In the genomic region with DNA sequence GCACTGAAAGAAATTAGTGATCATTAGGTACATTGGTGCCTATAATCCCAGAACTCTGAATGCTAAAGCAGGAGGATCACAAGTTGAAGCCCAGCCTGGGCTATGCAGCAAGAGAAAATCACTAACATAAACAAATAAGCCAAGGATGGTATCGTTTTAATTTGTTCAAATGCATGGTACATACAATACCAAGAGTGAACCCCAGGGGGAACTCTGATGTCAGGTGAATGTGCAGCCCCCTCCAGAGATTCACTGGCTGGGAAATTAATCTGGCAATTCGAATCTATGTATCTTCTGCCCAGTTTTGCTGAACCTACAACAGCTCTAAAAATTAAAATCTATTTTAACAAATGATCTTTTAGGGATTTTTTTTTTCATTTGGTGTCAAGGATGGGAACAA, we compare ENCODE assay signal across 17 mouse cellular contexts. TPM values are rescaled to one million over a fixed set of nuclear protein-coding genes. Genes with fewer than 3 reads are reported as not detected.
DNase-seq lines count a peak whose midpoint lies in the region; ATAC-seq and TF ChIP-seq lines count a peak whose summit lies in the region.
"Had no signal": no experiment of that assay in that cellular context is flagged by ENCODE, and none has a peak within 500 bp of the region (broad histone marks: within the 10 kb centered on the region; RNA-seq: fewer than 3 reads in every experiment).

No protein-coding gene starts in this region.

- DNase-seq in forebrain, postnatal 0 days, result no peak
- peak; percentile 9 for DNase-seq in lung, postnatal 36 days
- DNase-seq in lung, postnatal 10 days, result no peak
- peak; percentile 54 for DNase-seq in splenic B cell, adult 2 months (ENCODE audit: low read depth, low spot score)
- no peak for DNase-seq in adrenal gland, postnatal 4 days (ENCODE audit: low spot score in 2 of 2)
- no peak for DNase-seq in adrenal gland, adult (ENCODE audit: inconsistent age in 2 of 2, low spot score in 1 of 2)
- DNase-seq: adrenal gland, postnatal 14 days; cerebellum, adult 18-20 months; embryo, embryonic 11 days; right cerebral cortex, postnatal 14 days had no signal

- no peak for ATAC-seq in forebrain, postnatal 0 days
- ATAC-seq in forebrain, embryonic 16.5 days, result no peak
- ATAC-seq in activated CD4-positive, CD25-positive, alpha-beta regulatory T cell, adult 4 months, result peak; percentile 68

- H3K4me1 ChIP-seq in forebrain, postnatal 0 days (ENCODE audit: insufficient read depth), result no peaks in the 10 kb centered on the region
- no peaks in the 10 kb centered on the region for H3K4me1 ChIP-seq in forebrain, embryonic 16.5 days (replicated peaks; ENCODE audit: control insufficient read depth, insufficient read depth, low read length)
- H3K4me1 ChIP-seq: heart, embryonic 12.5 days; hindbrain, embryonic 15.5 days; midbrain, embryonic 10.5 days; neural tube, embryonic 13.5 days had no signal

- H3K9me3 ChIP-seq in forebrain, postnatal 0 days (ENCODE audit: low read length), result no peaks in the 10 kb centered on the region
- no peaks in the 10 kb centered on the region for H3K9me3 ChIP-seq in forebrain, embryonic 16.5 days (ENCODE audit: control insufficient read depth, low read length)
- H3K9me3 ChIP-seq: heart, embryonic 12.5 days; hindbrain, embryonic 15.5 days; midbrain, embryonic 10.5 days; neural tube, embryonic 13.5 days had no signal

- no peaks in the 10 kb centered on the region for H3K27me3 ChIP-seq in forebrain, postnatal 0 days (ENCODE audit: insufficient read depth, low read length)
- H3K27me3 ChIP-seq in forebrain, embryonic 16.5 days (replicated peaks; ENCODE audit: control insufficient read depth, insufficient read depth, low read length), result no peaks in the 10 kb centered on the region
- no peaks in the 10 kb centered on the region for H3K27me3 ChIP-seq in splenic B cell, adult 2 months (ENCODE audit: control insufficient read depth, insufficient read depth, low read length, poor library complexity, severe bottlenecking)
- H3K27me3 ChIP-seq: heart, embryonic 12.5 days; hindbrain, embryonic 15.5 days; neural tube, embryonic 13.5 days had no signal

- no peak overlapping the region for H3K27ac ChIP-seq in forebrain, postnatal 0 days (ENCODE audit: low read depth, low read length)
- H3K27ac ChIP-seq in forebrain, embryonic 16.5 days (ENCODE audit: low read length), result no peak overlapping the region
- H3K27ac ChIP-seq: hindbrain, embryonic 15.5 days; liver, embryonic 14.5 days; midbrain, embryonic 10.5 days; neural tube, embryonic 13.5 days had no signal

- no peaks in the 10 kb centered on the region; the same call in 1 of the 2 replicates for H3K36me3 ChIP-seq in forebrain, postnatal 0 days (ENCODE audit: insufficient read depth)
- H3K36me3 ChIP-seq in forebrain, embryonic 16.5 days (ENCODE audit: control insufficient read depth, insufficient read depth), result no peaks in the 10 kb centered on the region
- H3K36me3 ChIP-seq in splenic B cell, adult 2 months (ENCODE audit: control insufficient read depth, insufficient read depth, low read length, poor library complexity, severe bottlenecking), result no peaks in the 10 kb centered on the region
- H3K36me3 ChIP-seq: heart, embryonic 12.5 days; midbrain, embryonic 10.5 days had no signal

- no peak overlapping the region for H3K4me3 ChIP-seq in forebrain, postnatal 0 days (ENCODE audit: low read depth, low read length)
- H3K4me3 ChIP-seq in forebrain, embryonic 16.5 days (replicated peaks; ENCODE audit: low read length), result no peak overlapping the region
- H3K4me3 ChIP-seq: heart, embryonic 12.5 days; hindbrain, embryonic 15.5 days; midbrain, embryonic 10.5 days; neural tube, embryonic 13.5 days had no signal

- no peak overlapping the region for H3K4me2 ChIP-seq in forebrain, postnatal 0 days (ENCODE audit: low read depth)
- no peak overlapping the region for H3K4me2 ChIP-seq in forebrain, embryonic 16.5 days (ENCODE audit: low read length)
- H3K4me2 ChIP-seq: heart, embryonic 12.5 days; hindbrain, embryonic 15.5 days; neural tube, embryonic 13.5 days had no signal

- H3K9ac ChIP-seq in forebrain, postnatal 0 days, result no peak overlapping the region
- H3K9ac ChIP-seq in forebrain, embryonic 16.5 days (replicated peaks; ENCODE audit: low read depth, low read length), result no peak overlapping the region
- H3K9ac ChIP-seq: heart, embryonic 12.5 days; hindbrain, embryonic 15.5 days; liver, embryonic 14.5 days; neural tube, embryonic 13.5 days had no signal

- peak; percentile 46; the same call in 1 of the 2 replicates for TF ChIP-seq CTCF in forebrain, postnatal 0 days (IDR thresholded peaks at IDR 0.05; ENCODE audit: low read depth)

- WGBS in forebrain, postnatal 0 days, result 48% methylated on average over 2 of the region's 2 CpGs
- 50% methylated on average over 2 of the region's 2 CpGs for WGBS in forebrain, embryonic 16.5 days

RNA-seq across cellular contexts. Expression of a gene that starts 12.5 kb away (rescaled TPM):
- 28.7 and 30.8 TPM in 2 replicates for total RNA-seq in forebrain, postnatal 0 days (2014; rRNA removed)
- polyA plus RNA-seq in forebrain, postnatal 0 days (2015; fragmentation: Nextera tagmentation; extraction: Ambion mirVana), result 12.2 and 22.0 TPM in 2 replicates
- polyA plus RNA-seq in forebrain, embryonic 16.5 days (2015; fragmentation: Nextera tagmentation; extraction: Ambion mirVana), result 17.1 and 21.7 TPM in 2 replicates
- not detected for polyA plus RNA-seq in activated CD4-positive, CD25-positive, alpha-beta regulatory T cell, adult 4 months (2017; shearing (Covaris generic))
- total RNA-seq in adrenal gland, postnatal 4 days (2021), result 10 to 100 TPM; 11.8 to 13.2 TPM

RNA-seq across cellular contexts. Expression of a gene that starts 45.2 kb away (rescaled TPM):
- total RNA-seq in forebrain, postnatal 0 days (2014; rRNA removed), result 41.9 and 52.5 TPM in 2 replicates
- 13.2 and 14.3 TPM in 2 replicates for polyA plus RNA-seq in forebrain, postnatal 0 days (2015; fragmentation: Nextera tagmentation; extraction: Ambion mirVana)
- polyA plus RNA-seq in forebrain, embryonic 16.5 days (2015; fragmentation: Nextera tagmentation; extraction: Ambion mirVana), result 24.5 and 27.3 TPM in 2 replicates
- polyA plus RNA-seq in activated CD4-positive, CD25-positive, alpha-beta regulatory T cell, adult 4 months (2017; shearing (Covaris generic)), result 10 to 100 TPM; 30.2 to 31.9 TPM
- total RNA-seq in adrenal gland, postnatal 4 days (2021), result 10 to 100 TPM; 68.3 to 74.6 TPM

Comparison
In these comparisons a context has a peak if more than half of its experiments do, and no peak if none do; other contexts are left out.
1. DNase-seq: peak in lung, postnatal 36 days (single experiment) and splenic B cell, adult 2 months (single experiment); none in forebrain, postnatal 0 days (single experiment), lung, postnatal 10 days (single experiment), adrenal gland, postnatal 4 days (0 of 2) and adrenal gland, adult (0 of 2).
2. RNA of a gene that starts 12.5 kb away (polyA plus RNA-seq): 12.2 to 22.0 TPM in forebrain, postnatal 0 days and 17.1 to 21.7 TPM in forebrain, embryonic 16.5 days; not detected in activated CD4-positive, CD25-positive, alpha-beta regulatory T cell, adult 4 months; every median in the first group is over 10 times any median in the second.